Mouse (Mus musculus) stomach, postnatal 0 days (tissue): ENCODE measurements at regions not wholly inside any gene's neighbourhood (a gene's known extent, or its start where the extent isn't known, plus 50 kb on each side); places are given as distances from the start of the nearest gene placed in this dataset.

Source experiments
- ATAC-seq: fragments of 200-750 bp; cut with Nextera tagmentation; 2 replicates; pipeline ENCODE4 v1.8.0; 2017; ENCODE audit not compliant: low FRiP score, low TSS enrichment
- DNase-seq: peaks from one replicate; pipeline ENCODE4 v3.0.0-alpha.2; 2016; ENCODE audit warnings: low spot score
- H3K27ac ChIP-seq: fragments of 300-500 bp; sonication (generic); replicated peaks from 2 replicates; pipeline ENCODE4 v1.5.1; 2014; ENCODE audit warnings: mild to moderate bottlenecking, control low read depth
- H3K27me3 ChIP-seq: fragments of 300-500 bp; sonication (generic); 2 replicates; pipeline ENCODE4 v1.6.1; 2014; ENCODE audit warnings: low read length; ENCODE audit not compliant: control insufficient read depth, insufficient read depth
- H3K36me3 ChIP-seq: fragments of 300-500 bp; sonication (generic); 2 replicates; pipeline ENCODE4 v1.6.1; 2014; ENCODE audit warnings: low read length, mixed read lengths; ENCODE audit not compliant: control insufficient read depth, insufficient read depth
- H3K4me1 ChIP-seq: fragments of 300-500 bp; sonication (generic); replicated peaks from 2 replicates; pipeline ENCODE4 v1.6.1; 2014; ENCODE audit warnings: antibody characterized with exemption; ENCODE audit not compliant: control insufficient read depth, insufficient read depth
- H3K4me2 ChIP-seq: fragments of 300-500 bp; sonication (generic); replicated peaks from 2 replicates; pipeline ENCODE4 v1.6.1; 2014; ENCODE audit warnings: low read depth, mild to moderate bottlenecking, control low read depth, moderate library complexity
- H3K4me3 ChIP-seq: fragments of 300-500 bp; sonication (generic); 2 replicates; pipeline ENCODE4 v1.5.1; 2014; ENCODE audit warnings: low read depth, low read length, control low read depth
- H3K9ac ChIP-seq: fragments of 300-500 bp; sonication (generic); 2 replicates; pipeline ENCODE4 v1.6.1; 2014; ENCODE audit warnings: mild to moderate bottlenecking, low read length, control low read depth, mixed read lengths
- H3K9me3 ChIP-seq: fragments of 300-500 bp; sonication (generic); 2 replicates; pipeline ENCODE4 v1.6.1; 2016; ENCODE audit warnings: low read length; ENCODE audit not compliant: control insufficient read depth
- CTCF ChIP-seq: IDR thresholded peaks from 2 replicates; pipeline ENCODE4 v1.5.1; 2016; ENCODE audit warnings: antibody characterized with exemption, low read depth, mild to moderate bottlenecking, moderate library complexity
- EP300 ChIP-seq: optimal IDR thresholded peaks from 2 replicates; pipeline ENCODE3; 2016; ENCODE audit warnings: antibody characterized with exemption
- WGBS: fragments of 180-500 bp; shearing (Covaris S2); extraction: QIAGEN DNeasy Blood & Tissue Kit; methylation state at CpG from one replicate; pipeline ENCODE4 v1.1.7; 2014; 5-methylcytosine and 5-hydroxymethylcytosine counted together

DNA sequence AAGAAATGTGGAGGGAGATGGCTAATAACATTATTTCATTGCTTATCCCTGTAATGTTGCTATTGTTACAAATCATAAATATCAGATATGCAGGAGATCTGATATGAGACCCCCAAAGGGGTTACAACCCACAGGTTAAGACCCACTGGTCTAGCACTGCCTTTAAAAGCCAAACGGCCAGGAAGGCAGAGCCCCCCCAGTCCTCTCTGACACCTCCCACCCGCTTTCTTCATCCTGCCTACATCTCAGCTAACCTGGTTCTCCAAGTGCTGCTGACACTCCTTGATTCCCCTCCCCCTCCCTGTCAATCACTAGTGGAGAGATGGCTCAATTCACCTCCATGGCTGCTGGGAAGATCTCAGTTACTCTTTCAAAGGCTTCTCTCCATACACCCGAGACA lies 94.9 kb downstream of the Tmem30b start:
- DNase-seq, result no peak
- Histone ChIP-seq H3K36me3 (no peaks in the 10 kb centered on the region), H3K4me3 (no peak overlapping the region), H3K27me3 (no peaks in the 10 kb centered on the region; the same call in 1 of the 2 replicates), H3K27ac (no peak overlapping the region), H3K9me3 (no peaks in the 10 kb centered on the region), H3K4me2 (no peak overlapping the region), H3K4me1 (peaks cover 2% of the 10 kb centered on the region; the same call in 1 of the 2 replicates), H3K9ac (no peak overlapping the region)
- ATAC-seq, result no peak
- TF ChIP-seq CTCF, result no peak
- TF ChIP-seq EP300, result no peak
- 57% methylated on average over 3 of the region's 3 CpGs for WGBS

- Histone ChIP-seq H3K4me2 (no peak overlapping the region), H3K4me3 (no peak overlapping the region), H3K4me1 (peaks cover 2% of the 10 kb centered on the region; the same call in 1 of the 2 replicates), H3K36me3 (no peaks in the 10 kb centered on the region), H3K9me3 (no peaks in the 10 kb centered on the region), H3K27me3 (no peaks in the 10 kb centered on the region; the same call in 1 of the 2 replicates), H3K27ac (no peak overlapping the region), H3K9ac (no peak overlapping the region)
- TF ChIP-seq CTCF, result no peak
- no peak for TF ChIP-seq EP300
- ATAC-seq (no peak), DNase-seq (no peak)
- WGBS, result 67% methylated on average over 4 of the region's 4 CpGs
Measured at GRCm38 (mm10) chr12:73450541-73450940, 95.7 kb downstream of the Tmem30b start.

DNA sequence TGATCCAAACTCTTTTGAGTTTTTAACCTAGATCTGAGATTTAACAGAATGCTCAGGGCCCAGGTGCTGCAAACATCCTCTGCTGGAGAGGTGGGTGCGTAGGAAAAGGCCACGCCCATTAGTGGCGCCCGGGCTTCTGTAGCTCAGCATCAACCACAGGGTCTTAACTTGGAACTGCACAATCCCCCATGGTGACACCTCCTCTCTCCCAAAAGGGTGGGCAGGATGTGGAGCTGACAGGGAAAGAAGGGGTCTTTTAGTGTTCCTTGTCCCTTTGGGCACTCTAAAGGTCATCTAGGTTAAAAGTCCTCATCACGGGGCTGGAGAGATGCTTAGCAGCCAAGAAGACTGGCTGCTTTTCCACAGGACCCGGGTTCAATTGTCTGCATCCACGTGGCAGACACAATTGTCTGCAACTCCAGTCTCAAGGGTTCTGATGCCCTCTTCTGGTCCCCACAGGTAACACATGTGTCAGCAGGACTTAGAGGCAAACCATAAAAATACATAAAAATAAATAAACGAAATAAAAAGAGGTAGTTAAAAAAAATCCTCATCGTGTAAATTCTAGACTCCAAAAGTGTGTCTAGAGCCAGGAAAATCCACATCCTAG lies 96.2 kb downstream of the Tmem30b start:
- peaks cover 2% of the 10 kb centered on the region; the same call in 1 of the 2 replicates for H3K4me1 ChIP-seq
- no peak overlapping the region for H3K4me2 ChIP-seq
- DNase-seq (peak; percentile 21), ATAC-seq (no peak)
- 58% methylated on average over 9 of the region's 9 CpGs for WGBS
- no peaks in the 10 kb centered on the region for H3K9me3 ChIP-seq
- H3K4me3 ChIP-seq, result no peak overlapping the region
- no peaks in the 10 kb centered on the region; the same call in 1 of the 2 replicates for H3K27me3 ChIP-seq
- H3K9ac ChIP-seq, result no peak overlapping the region
- no peaks in the 10 kb centered on the region for H3K36me3 ChIP-seq
- TF ChIP-seq EP300, result no peak
- TF ChIP-seq CTCF, result peak; percentile 73
- H3K27ac ChIP-seq, result no peak overlapping the region

GRCm38 (mm10) chr12:73449069-73449468 lies 97.1 kb downstream of the Tmem30b start:
- H3K36me3 ChIP-seq, result no peaks in the 10 kb centered on the region
- H3K9ac ChIP-seq, result no peak overlapping the region
- WGBS, result 32% methylated on average over 9 of the region's 9 CpGs
- no peaks in the 10 kb centered on the region; the same call in 1 of the 2 replicates for H3K27me3 ChIP-seq
- DNase-seq, result peak; percentile 35
- no peak overlapping the region for H3K4me3 ChIP-seq
- no peak for TF ChIP-seq CTCF
- TF ChIP-seq EP300, result no peak
- peak overlapping the region; percentile 39 for H3K4me2 ChIP-seq
- ATAC-seq, result no peak
- H3K4me1 ChIP-seq, result peaks cover 2% of the 10 kb centered on the region; the same call in 1 of the 2 replicates
- peak overlapping the region; percentile 65; the same call in 1 of the 2 replicates for H3K27ac ChIP-seq
- no peaks in the 10 kb centered on the region for H3K9me3 ChIP-seq

DNA sequence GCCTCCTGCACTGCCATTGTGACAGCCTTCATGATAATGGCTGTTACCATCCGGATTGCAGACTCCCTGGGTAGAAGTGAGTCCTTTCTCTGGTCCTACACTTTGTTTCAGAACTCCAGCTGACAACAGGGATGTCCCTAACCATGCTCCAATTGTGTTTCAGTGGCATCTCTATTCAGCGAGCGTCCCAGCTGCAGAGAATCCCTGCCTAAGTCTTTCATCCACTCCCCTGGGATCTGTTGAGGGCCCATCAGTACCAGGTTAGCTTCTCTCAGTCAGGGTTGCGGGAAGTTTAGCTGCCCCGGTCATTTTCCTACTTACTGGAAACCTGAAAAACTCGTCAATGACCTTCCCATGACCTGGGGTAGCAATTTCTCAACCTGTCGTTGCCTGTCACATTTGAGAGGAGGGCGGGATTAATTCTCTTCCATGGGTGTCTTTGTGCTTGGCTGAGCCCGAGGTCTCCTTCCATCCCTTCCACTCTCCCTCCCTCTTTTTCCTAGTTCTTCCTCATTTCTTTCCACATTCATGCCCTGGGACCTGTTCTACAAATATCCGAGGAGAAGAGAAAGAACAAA lies 97.7 kb downstream of the Tmem30b start:
- Histone ChIP-seq H3K4me3 (no peak overlapping the region), H3K4me2 (peak overlapping the region; percentile 39)
- no peak for ATAC-seq

GRCm38 (mm10) chr12:73447172-73447571 lies 99.0 kb downstream of the Tmem30b start:
- Histone ChIP-seq H3K36me3 (no peaks in the 10 kb centered on the region), H3K4me2 (no peak overlapping the region), H3K4me3 (no peak overlapping the region), H3K27ac (no peak overlapping the region), H3K9me3 (no peaks in the 10 kb centered on the region), H3K9ac (no peak overlapping the region), H3K4me1 (peaks cover 2% of the 10 kb centered on the region; the same call in 1 of the 2 replicates), H3K27me3 (no peaks in the 10 kb centered on the region; the same call in 1 of the 2 replicates)
- no peak for DNase-seq
- ATAC-seq, result no peak
- TF ChIP-seq EP300, result no peak
- TF ChIP-seq CTCF, result no peak
- WGBS, result 76% methylated on average over 6 of the region's 6 CpGs

More for the DNA sequence above, 97.7 kb downstream of the Tmem30b start:
- TF ChIP-seq EP300, result no peak
- no peak for TF ChIP-seq CTCF
- no peaks in the 10 kb centered on the region for H3K36me3 ChIP-seq
- no peak overlapping the region for H3K9ac ChIP-seq
- 31% methylated on average over 10 of the region's 10 CpGs for WGBS
- peak overlapping the region; percentile 65; the same call in 1 of the 2 replicates for H3K27ac ChIP-seq
- no peaks in the 10 kb centered on the region; the same call in 1 of the 2 replicates for H3K27me3 ChIP-seq
- no peak for DNase-seq
- peaks cover 2% of the 10 kb centered on the region; the same call in 1 of the 2 replicates for H3K4me1 ChIP-seq
- H3K9me3 ChIP-seq, result no peaks in the 10 kb centered on the region
